Mouse (Mus musculus) ES-E14 (cell line): ENCODE measurements around the gene Gnaz.

ENCODE experiments used
- CHD2 ChIP-seq: IDR thresholded peaks from 2 replicates; pipeline ENCODE4 v1.6.1; 2014; ENCODE audit warnings: mild to moderate bottlenecking, low read depth, low read length, inconsistent platforms
- MAFK ChIP-seq: IDR thresholded peaks from 2 replicates; pipeline ENCODE4 v1.6.1; 2014; ENCODE audit warnings: mild to moderate bottlenecking, low read depth, low read length, inconsistent platforms; ENCODE audit not compliant: insufficient read depth
- ZNF384 ChIP-seq: IDR thresholded peaks from 2 replicates; pipeline ENCODE4 v1.6.1; 2012; ENCODE audit warnings: low read depth, low read length, inconsistent platforms

GRCm38 (mm10) chr10:74939300-74939699 lies 27.7 kb upstream of the Gnaz start:
- TF ChIP-seq CHD2 (no peak), MAFK (no peak), ZNF384 (no peak)
